Mouse (Mus musculus) cerebellum, adult 2 months (tissue): ENCODE measurements around the gene Fgfbp1. TPM values are rescaled to one million over a fixed set of nuclear protein-coding genes. Genes with fewer than 3 reads are reported as not detected.

Experiments
- DNase-seq, 2 experiments: peaks; one replicate each; pipeline ENCODE4 v3.0.0; 2021
- H3K27ac ChIP-seq: fragments of 200-500 bp; 2 replicates; pipeline ENCODE4 v1.5.1; 2012; ENCODE audit warnings: low read length, control low read depth, inconsistent platforms; ENCODE audit not compliant: insufficient read depth
- H3K27me3 ChIP-seq: fragments of 200-500 bp; 2 replicates; pipeline ENCODE4 v1.6.1; 2012; ENCODE audit warnings: inconsistent platforms, mild to moderate bottlenecking, low read length, moderate library complexity; ENCODE audit not compliant: control insufficient read depth, insufficient read depth
- H3K4me1 ChIP-seq: fragments of 200-500 bp; 2 replicates; pipeline ENCODE4 v1.6.1; 2011; ENCODE audit warnings: low read length; ENCODE audit not compliant: control insufficient read depth, insufficient read depth
- H3K4me3 ChIP-seq: fragments of 200-500 bp; replicated peaks from 2 replicates; pipeline ENCODE3; 2011; ENCODE audit warnings: mild to moderate bottlenecking, low read depth, low read length, control low read depth; ENCODE audit not compliant: insufficient read depth
- CTCF ChIP-seq: fragments of 200-500 bp; IDR thresholded peaks from 2 replicates; pipeline ENCODE4 v1.5.1; 2011; ENCODE audit warnings: low read depth, mild to moderate bottlenecking, control low read depth, low read length, moderate library complexity, borderline replicate concordance; ENCODE audit not compliant: insufficient read depth
- POLR2A ChIP-seq: fragments of 200-500 bp; IDR thresholded peaks from 2 replicates; pipeline ENCODE4 v1.6.1; 2011; ENCODE audit warnings: low read length, control low read depth, borderline replicate concordance; ENCODE audit not compliant: insufficient read depth
- WGBS: fragments of 180-500 bp; shearing (Covaris S2); methylation state at CpG from one replicate; pipeline ENCODE4 v1.1.7; 2018; 5-methylcytosine and 5-hydroxymethylcytosine counted together
- polyA plus RNA-seq: library from polyadenylated mRNA; depleted of rRNA; stranded (reverse); fragments of >200 nt; gene quantifications from 2 replicates; pipeline ENCODE4 v1.2.3, GENCODE M21; 2012; rRNA removed

Fgfbp1 gene
- polyA plus RNA-seq, 1 experiment: 0.67 TPM

- no peak overlapping the region for H3K27ac ChIP-seq
- no peak for DNase-seq
- TF ChIP-seq POLR2A (no peak), CTCF (no peak)
- no peak overlapping the region for H3K4me3 ChIP-seq
- H3K27me3 ChIP-seq: no peaks in the 10 kb centered on the region
- WGBS: 80% methylated on average over 3 of the region's 3 CpGs
- H3K4me1 ChIP-seq: no peaks in the 10 kb centered on the region
Observed at GRCm38 (mm10) chr5:43959884-43960440, 21.6 kb downstream of the Fgfbp1 start.

GRCm38 (mm10) chr5:43953241-43953640 is 28.3 kb downstream of the Fgfbp1 start:
- H3K4me3 ChIP-seq: no peak overlapping the region
- no peaks in the 10 kb centered on the region; the same call in 1 of the 2 replicates for H3K4me1 ChIP-seq
- no peak for DNase-seq
- H3K27me3 ChIP-seq: no peaks in the 10 kb centered on the region; the same call in 1 of the 2 replicates
- WGBS: 41% methylated on average over 1 of the region's 1 CpGs
- H3K27ac ChIP-seq: no peak overlapping the region
- no peak for TF ChIP-seq POLR2A
- no peak for TF ChIP-seq CTCF

- 9% methylated on average over 8 of the region's 8 CpGs for WGBS
- DNase-seq: peak in 1 of 2 experiments; percentile 0
- Histone ChIP-seq H3K27ac (no peak overlapping the region), H3K27me3 (no peaks in the 10 kb centered on the region; the same call in 1 of the 2 replicates), H3K4me1 (no peaks in the 10 kb centered on the region; the same call in 1 of the 2 replicates), H3K4me3 (no peak overlapping the region)
- no peak for TF ChIP-seq POLR2A
- TF ChIP-seq CTCF: no peak
Observed at GRCm38 (mm10) chr5:43948748-43949275, 32.8 kb downstream of the Fgfbp1 start.

GRCm38 (mm10) chr5:43948111-43948743 is 33.4 kb downstream of the Fgfbp1 start:
- Histone ChIP-seq H3K27me3 (no peaks in the 10 kb centered on the region; the same call in 1 of the 2 replicates), H3K27ac (no peak overlapping the region), H3K4me3 (peak overlapping the region; percentile 47), H3K4me1 (no peaks in the 10 kb centered on the region; the same call in 1 of the 2 replicates)
- DNase-seq: peak; percentile 14
- no peak for TF ChIP-seq CTCF
- TF ChIP-seq POLR2A: no peak
- 6% methylated on average over 27 of the region's 27 CpGs for WGBS

GRCm38 (mm10) chr5:43947330-43947977 is 34.1 kb downstream of the Fgfbp1 start:
- TF ChIP-seq CTCF: no peak
- no peak for TF ChIP-seq POLR2A
- Histone ChIP-seq H3K27me3 (no peaks in the 10 kb centered on the region; the same call in 1 of the 2 replicates), H3K4me3 (no peak overlapping the region), H3K4me1 (no peaks in the 10 kb centered on the region; the same call in 1 of the 2 replicates), H3K27ac (no peak overlapping the region)
- no peak for DNase-seq
- WGBS: 51% methylated on average over 9 of the region's 9 CpGs

- Histone ChIP-seq H3K27ac (no peak overlapping the region), H3K27me3 (no peaks in the 10 kb centered on the region), H3K4me3 (no peak overlapping the region), H3K4me1 (no peaks in the 10 kb centered on the region)
- DNase-seq: no peak
- WGBS: 44% methylated on average over 2 of the region's 2 CpGs
- no peak for TF ChIP-seq CTCF
- TF ChIP-seq POLR2A: no peak
Observed at GRCm38 (mm10) chr5:43933269-43933668, 48.3 kb downstream of the Fgfbp1 start.

Other genes starting within 250 kb of the Fgfbp1 start
- 0.17 and 0.28 TPM in 2 replicates for gene Bst1, start 162.9 kb downstream of the Fgfbp1 start, polyA plus RNA-seq
- gene Fbxl5, start 160.1 kb downstream of the Fgfbp1 start, polyA plus RNA-seq: 74.3 and 78.5 TPM in 2 replicates
- 14.6 and 14.8 TPM in 2 replicates for gene Cd38, start 113.2 kb downstream of the Fgfbp1 start, polyA plus RNA-seq
- gene Gm7879, start 68.6 kb downstream of the Fgfbp1 start, polyA plus RNA-seq: 0.30 TPM in 1 of 2 replicates, not detected in the other
- 36.9 and 39.9 TPM in 2 replicates for gene Prom1, start 120.3 kb upstream of the Fgfbp1 start, polyA plus RNA-seq
- 79.6 and 86.3 TPM in 2 replicates for gene Tapt1, start 244.8 kb upstream of the Fgfbp1 start, polyA plus RNA-seq